Mouse (Mus musculus) small intestine, adult 2 months (tissue): ENCODE results near the gene Flrt1. TPM values are rescaled to one million over a fixed set of nuclear protein-coding genes. Genes with fewer than 3 reads are reported as not detected.

Experiments used
- H3K27ac ChIP-seq: fragments of 200-500 bp; 2 replicates; pipeline ENCODE4 v1.5.1; 2012; ENCODE audit warnings: low read depth, low read length, control low read depth, inconsistent platforms; ENCODE audit not compliant: insufficient read depth
- H3K27me3 ChIP-seq: fragments of 200-500 bp; 2 replicates; pipeline ENCODE4 v1.6.1; 2012; ENCODE audit warnings: mild to moderate bottlenecking, moderate library complexity, low read length, inconsistent platforms; ENCODE audit not compliant: control insufficient read depth, insufficient read depth
- H3K36me3 ChIP-seq: fragments of 200-500 bp; 2 replicates; pipeline ENCODE4 v1.6.1; 2012; ENCODE audit warnings: mild to moderate bottlenecking, low read length, control low read depth, inconsistent platforms; ENCODE audit not compliant: control insufficient read depth, insufficient read depth
- H3K4me1 ChIP-seq: fragments of 200-500 bp; 2 replicates; pipeline ENCODE4 v1.6.1; 2012; ENCODE audit warnings: low read length, inconsistent platforms, mixed read lengths; ENCODE audit not compliant: control insufficient read depth, insufficient read depth, insufficient read length
- H3K4me3 ChIP-seq: fragments of 200-500 bp; 2 replicates; pipeline ENCODE4 v1.5.1; 2012; ENCODE audit warnings: low read depth, mild to moderate bottlenecking, control low read depth, inconsistent platforms, low read length, moderate library complexity
- CTCF ChIP-seq: fragments of 200-500 bp; IDR thresholded peaks from 2 replicates; pipeline ENCODE4 v1.5.1; 2012; ENCODE audit warnings: low read depth, mild to moderate bottlenecking, control low read depth, inconsistent platforms, low read length, moderate library complexity, mixed read lengths; ENCODE audit not compliant: insufficient replicate concordance, insufficient read length; ENCODE audit errors: extremely low read depth
- POLR2A ChIP-seq: fragments of 200-500 bp; IDR thresholded peaks from 2 replicates; pipeline ENCODE4 v1.6.1; 2012; ENCODE audit warnings: low read depth, mild to moderate bottlenecking, control low read depth, inconsistent platforms, low read length, moderate library complexity
- WGBS: fragments of 180-500 bp; shearing (Covaris S2); methylation state at CpG from one replicate; pipeline ENCODE4 v1.1.7; 2018; 5-methylcytosine and 5-hydroxymethylcytosine counted together
- polyA plus RNA-seq: library from polyadenylated mRNA; depleted of rRNA; stranded (reverse); fragments of >200 nt; gene quantifications from 2 replicates; pipeline ENCODE4 v1.2.3, GENCODE M21; 2012

Gene Flrt1
- polyA plus RNA-seq, 1 experiment = 0.06 TPM

GRCm38 (mm10) chr19:7073997-7074781, 31.3 kb downstream of the Flrt1 start:
- TF ChIP-seq POLR2A (no peak), CTCF (no peak)
- Histone ChIP-seq H3K4me3 (no peak overlapping the region), H3K27me3 (no peaks in the 10 kb centered on the region), H3K4me1 (0 out of 2 replicates have a peak, but pooled peaks cover 3% of the 10 kb centered on the region), H3K36me3 (no peaks in the 10 kb centered on the region), H3K27ac (no peak overlapping the region)
- 87% methylated on average over 12 of the region's 12 CpGs for WGBS

GRCm38 (mm10) chr19:7072221-7072620, 33.3 kb downstream of the Flrt1 start:
- Histone ChIP-seq H3K27me3 (no peaks in the 10 kb centered on the region), H3K36me3 (no peaks in the 10 kb centered on the region), H3K4me3 (no peak overlapping the region), H3K4me1 (0 out of 2 replicates have a peak, but pooled peaks cover 3% of the 10 kb centered on the region), H3K27ac (no peak overlapping the region)
- no peak for TF ChIP-seq CTCF
- TF ChIP-seq POLR2A = no peak
- 89% methylated on average over 6 of the region's 6 CpGs for WGBS

GRCm38 (mm10) chr19:7070775-7071174, 34.8 kb downstream of the Flrt1 start:
- TF ChIP-seq CTCF = no peak
- TF ChIP-seq POLR2A = no peak
- Histone ChIP-seq H3K27ac (no peak overlapping the region), H3K27me3 (no peaks in the 10 kb centered on the region), H3K36me3 (no peaks in the 10 kb centered on the region), H3K4me1 (peaks cover 13% of the 10 kb centered on the region), H3K4me3 (no peak overlapping the region)
- WGBS = 73% methylated on average over 4 of the region's 4 CpGs

- no peaks in the 10 kb centered on the region for H3K27me3 ChIP-seq
- no peaks in the 10 kb centered on the region for H3K36me3 ChIP-seq
- WGBS = 60% methylated on average over 35 of the region's 35 CpGs
- no peak overlapping the region for H3K27ac ChIP-seq
- no peak overlapping the region for H3K4me3 ChIP-seq
- TF ChIP-seq POLR2A (no peak), CTCF (no peak)
- peaks cover 11% of the 10 kb centered on the region for H3K4me1 ChIP-seq
Observed at GRCm38 (mm10) chr19:7069781-7070763, 35.5 kb downstream of the Flrt1 start.

GRCm38 (mm10) chr19:7068661-7069531, 36.6 kb downstream of the Flrt1 start:
- whole genome bisulfite sequencing = 83% methylated on average over 11 of the region's 11 CpGs
- Histone ChIP-seq H3K27ac (no peak overlapping the region), H3K36me3 (no peaks in the 10 kb centered on the region), H3K4me1 (peaks cover 10% of the 10 kb centered on the region), H3K4me3 (no peak overlapping the region), H3K27me3 (no peaks in the 10 kb centered on the region)
- no peak for TF ChIP-seq CTCF
- TF ChIP-seq POLR2A = no peak

- TF ChIP-seq CTCF (peak; percentile 83; the same call in 1 of the 2 replicates), POLR2A (no peak)
- no peaks in the 10 kb centered on the region for H3K36me3 ChIP-seq
- H3K27ac ChIP-seq = no peak overlapping the region
- H3K4me3 ChIP-seq = no peak overlapping the region
- peaks cover 10% of the 10 kb centered on the region for H3K4me1 ChIP-seq
- no peaks in the 10 kb centered on the region for H3K27me3 ChIP-seq
- 11% methylated on average over 14 of the region's 14 CpGs for WGBS
Observed at GRCm38 (mm10) chr19:7068136-7068535, 37.4 kb downstream of the Flrt1 start.
